Mouse (Mus musculus) layer of hippocampus, adult 18-20 months (tissue): ENCODE results near the gene Krtap4-7. TPM values are rescaled to one million over a fixed set of nuclear protein-coding genes. Genes with fewer than 3 reads are reported as not detected.
"Not testable (repeated sequence)": the region's sequence is repeated elsewhere in the genome, so short reads cannot be mapped to it uniquely, and the experiment has no call there.

Experiments used
- DNase-seq, 2 experiments: peaks; one replicate each; pipeline ENCODE4 v3.0.0; 2022; ENCODE audit warnings: low spot score in 2 of 2
- long read RNA-seq: library from polyadenylated mRNA; stranded (forward); transcript quantifications from one replicate; pipeline ENCODE4 v2.0.0, GENCODE M21; 2021
- total RNA-seq, 2 experiments: library from RNA; stranded (reverse); gene quantifications; 2 replicates each; pipeline ENCODE4 v1.2.3; 2021

Gene Krtap4-7
- not detected for total RNA-seq
- long read RNA-seq = 0 reads

GRCm38 (mm10) chr11:99643635-99644139 lies at the start of gene Krtap4-7:
Krtap4-7 (minus strand) TSS chr11:99644089.
- DNase-seq = not testable (repeated sequence)

- DNase-seq = no peak
Measured at GRCm38 (mm10) chr11:99690463-99690862, 46.6 kb upstream of the Krtap4-7 start, which contains the start of gene Gm14190. Gm14190 (minus strand) TSS chr11:99690740.

GRCm38 (mm10) chr11:99685235-99685634 lies 41.3 kb upstream of the Krtap4-7 start:
- not testable (repeated sequence) for DNase-seq

GRCm38 (mm10) chr11:99683481-99683880 lies 39.6 kb upstream of the Krtap4-7 start:
- no peak for DNase-seq

- no peak for DNase-seq
Measured at GRCm38 (mm10) chr11:99665860-99666259, 22.0 kb upstream of the Krtap4-7 start, which contains the start of gene Krtap4-6. Krtap4-6 (minus strand) TSS chr11:99665960.

- DNase-seq = no peak
Measured at GRCm38 (mm10) chr11:99662802-99663201, 18.9 kb upstream of the Krtap4-7 start.

GRCm38 (mm10) chr11:99659256-99659655 lies 15.4 kb upstream of the Krtap4-7 start:
- no peak for DNase-seq

GRCm38 (mm10) chr11:99658467-99659010 lies 14.7 kb upstream of the Krtap4-7 start, which contains the start of gene Gm11563:
Gm11563 (minus strand) TSS chr11:99658960.
- DNase-seq = not testable (repeated sequence)

- DNase-seq = no peak
Measured at GRCm38 (mm10) chr11:99657051-99657450, 13.2 kb upstream of the Krtap4-7 start.

GRCm38 (mm10) chr11:99650136-99650535 lies 6.2 kb upstream of the Krtap4-7 start, which contains the start of gene Gm11555:
Gm11555 (minus strand) TSS chr11:99650236.
- no peak for DNase-seq

- peak in 1 of 2 experiments; percentile 2 for DNase-seq
Measured at GRCm38 (mm10) chr11:99646444-99646843, 2.6 kb upstream of the Krtap4-7 start.

- peak in 1 of 2 experiments; percentile 47 for DNase-seq
Measured at GRCm38 (mm10) chr11:99644351-99644750, 462 bp upstream of the Krtap4-7 start.

- DNase-seq = no peak
Measured at GRCm38 (mm10) chr11:99640926-99641325, 3.0 kb downstream of the Krtap4-7 start.

- DNase-seq = no peak
Measured at GRCm38 (mm10) chr11:99637086-99637485, 6.8 kb downstream of the Krtap4-7 start.

- DNase-seq = no peak
Measured at GRCm38 (mm10) chr11:99634653-99635134, 9.2 kb downstream of the Krtap4-7 start, which contains the start of gene Krtap4-2. Krtap4-2 (minus strand) TSS chr11:99635084.

- DNase-seq = no peak
Measured at GRCm38 (mm10) chr11:99633293-99633692, 10.6 kb downstream of the Krtap4-7 start.

- no peak for DNase-seq
Measured at GRCm38 (mm10) chr11:99630890-99631289, 13.0 kb downstream of the Krtap4-7 start.

GRCm38 (mm10) chr11:99628138-99628537 lies 15.8 kb downstream of the Krtap4-7 start, which contains the start of gene Krtap4-1:
Krtap4-1 (minus strand) TSS chr11:99628238.
- DNase-seq = no peak

GRCm38 (mm10) chr11:99620335-99620734 lies 23.6 kb downstream of the Krtap4-7 start, which contains the start of gene Gm11562:
Gm11562 (minus strand) TSS chr11:99620435.
- DNase-seq = no peak

GRCm38 (mm10) chr11:99614796-99615363 lies 29.0 kb downstream of the Krtap4-7 start, which contains the start of gene Krtap2-4:
Krtap2-4 (minus strand) TSS chr11:99614846.
- no peak for DNase-seq

GRCm38 (mm10) chr11:99610089-99610488 lies 33.8 kb downstream of the Krtap4-7 start, which contains the start of gene Gm11937:
Gm11937 (minus strand) TSS chr11:99610189.
- DNase-seq = not testable (repeated sequence)

GRCm38 (mm10) chr11:99609126-99609525 lies 34.8 kb downstream of the Krtap4-7 start:
- DNase-seq = peak; percentile 42 to 62
